Mouse (Mus musculus) forebrain, embryonic 16.5 days (tissue): ENCODE measurements at regions not wholly inside any gene's neighbourhood (a gene's known extent, or its start where the extent isn't known, plus 50 kb on each side); places are given as distances from the start of the nearest gene placed in this dataset.
A peak's percentile ranks its signal among the peaks of the same experiment; 100 is the strongest.

Experiments used
- ATAC-seq: fragments of 200-750 bp; cut with Nextera tagmentation; 2 replicates; pipeline ENCODE4 v1.8.0; 2017; ENCODE audit warnings: mild to moderate bottlenecking, moderate library complexity
- H3K27ac ChIP-seq: fragments of 300-500 bp; sonication (generic); 2 replicates; pipeline ENCODE4 v1.5.1; 2014; ENCODE audit warnings: low read length, control low read depth
- H3K27me3 ChIP-seq: fragments of 300-500 bp; sonication (generic); replicated peaks from 2 replicates; pipeline ENCODE4 v1.6.1; 2014; ENCODE audit warnings: low read length; ENCODE audit not compliant: control insufficient read depth, insufficient read depth
- H3K36me3 ChIP-seq: fragments of 300-500 bp; sonication (generic); 2 replicates; pipeline ENCODE4 v1.6.1; 2014; ENCODE audit not compliant: control insufficient read depth, insufficient read depth
- H3K4me1 ChIP-seq: fragments of 300-500 bp; sonication (generic); replicated peaks from 2 replicates; pipeline ENCODE4 v1.6.1; 2014; ENCODE audit warnings: low read length; ENCODE audit not compliant: control insufficient read depth, insufficient read depth
- H3K4me2 ChIP-seq: fragments of 300-500 bp; sonication (generic); 2 replicates; pipeline ENCODE4 v1.6.1; 2014; ENCODE audit warnings: mild to moderate bottlenecking, low read length, control low read depth
- H3K4me3 ChIP-seq: fragments of 300-500 bp; sonication (generic); replicated peaks from 2 replicates; pipeline ENCODE4 v1.5.1; 2014; ENCODE audit warnings: mild to moderate bottlenecking, low read length, control low read depth
- H3K9ac ChIP-seq: fragments of 300-500 bp; sonication (generic); replicated peaks from 2 replicates; pipeline ENCODE4 v1.6.1; 2014; ENCODE audit warnings: low read depth, low read length, control low read depth
- H3K9me3 ChIP-seq: fragments of 300-500 bp; sonication (generic); 2 replicates; pipeline ENCODE4 v1.6.1; 2016; ENCODE audit warnings: low read length; ENCODE audit not compliant: control insufficient read depth
- WGBS: fragments of 180-500 bp; shearing (Covaris S2); extraction: QIAGEN DNeasy Blood & Tissue Kit; methylation state at CpG from one replicate; pipeline ENCODE4 v1.1.7; 2014; 5-methylcytosine and 5-hydroxymethylcytosine counted together

GRCm38 (mm10) chr16:27586307-27586706, 197.6 kb downstream of the Ccdc50 start:
- Histone ChIP-seq H3K4me1 (no peaks in the 10 kb centered on the region), H3K36me3 (no peaks in the 10 kb centered on the region), H3K4me2 (no peak overlapping the region), H3K27ac (no peak overlapping the region), H3K27me3 (no peaks in the 10 kb centered on the region), H3K9ac (no peak overlapping the region), H3K9me3 (no peaks in the 10 kb centered on the region), H3K4me3 (no peak overlapping the region)
- ATAC-seq, result no peak
- 64% methylated on average over 7 of the region's 7 CpGs for WGBS

DNA sequence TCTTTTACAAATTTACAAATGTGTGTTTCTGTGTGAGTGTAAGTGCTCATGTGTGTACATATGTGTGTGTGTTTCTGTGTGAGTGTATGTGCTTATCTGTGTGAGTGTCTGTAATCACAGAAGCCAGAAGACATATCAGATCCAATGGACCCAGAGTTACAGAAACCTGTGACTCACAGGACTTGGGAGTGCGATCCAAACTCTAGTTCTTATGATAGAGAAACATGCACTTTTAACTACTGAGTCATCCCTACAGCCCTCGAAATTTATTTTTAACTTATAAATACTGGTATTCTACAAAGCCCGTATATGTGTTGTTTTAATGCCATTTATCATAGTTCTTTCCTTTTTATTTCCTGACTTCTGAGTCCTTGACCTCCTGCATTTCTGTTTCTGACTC, 220.7 kb downstream of the Ccdc50 start:
- Histone ChIP-seq H3K27ac (no peak overlapping the region), H3K27me3 (no peaks in the 10 kb centered on the region), H3K4me2 (no peak overlapping the region), H3K4me1 (no peaks in the 10 kb centered on the region), H3K4me3 (no peak overlapping the region), H3K9me3 (no peaks in the 10 kb centered on the region), H3K9ac (no peak overlapping the region), H3K36me3 (no peaks in the 10 kb centered on the region)
- no peak for ATAC-seq
- 93% methylated on average over 3 of the region's 3 CpGs for WGBS

GRCm38 (mm10) chr16:27641306-27641705, 252.6 kb downstream of the Ccdc50 start:
- H3K4me2 ChIP-seq, result no peak overlapping the region
- WGBS, result 48% methylated on average over 2 of the region's 2 CpGs
- H3K4me3 ChIP-seq, result no peak overlapping the region
- no peak overlapping the region for H3K9ac ChIP-seq
- no peaks in the 10 kb centered on the region for H3K9me3 ChIP-seq
- no peak for ATAC-seq
- no peaks in the 10 kb centered on the region for H3K4me1 ChIP-seq
- H3K27me3 ChIP-seq, result no peaks in the 10 kb centered on the region
- no peak overlapping the region for H3K27ac ChIP-seq
- no peaks in the 10 kb centered on the region for H3K36me3 ChIP-seq

DNA sequence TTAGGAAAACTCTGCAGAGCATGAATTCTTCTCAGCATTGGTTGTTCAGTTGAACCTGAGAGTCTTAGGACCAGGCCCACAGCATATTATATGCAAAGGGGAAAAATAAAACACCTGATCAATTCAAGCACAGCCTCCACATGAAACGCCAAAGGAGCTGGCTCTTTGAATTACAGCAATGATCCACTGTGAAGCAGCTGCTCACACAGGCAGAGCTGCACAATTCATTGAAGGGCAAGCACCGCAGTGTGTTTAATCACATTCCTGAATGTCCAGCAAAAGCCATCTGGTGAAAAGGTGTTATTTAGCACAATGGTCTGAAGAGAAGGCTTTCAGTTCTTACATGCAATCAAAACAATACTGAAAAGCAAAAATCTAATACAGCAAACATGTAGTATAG, 289.6 kb downstream of the Ccdc50 start:
- no peaks in the 10 kb centered on the region for H3K4me1 ChIP-seq
- no peak for ATAC-seq

GRCm38 (mm10) chr16:27682926-27683325, 294.3 kb downstream of the Ccdc50 start:
- Histone ChIP-seq H3K4me3 (no peak overlapping the region), H3K4me2 (no peak overlapping the region), H3K36me3 (no peaks in the 10 kb centered on the region), H3K4me1 (no peaks in the 10 kb centered on the region), H3K9ac (no peak overlapping the region), H3K9me3 (no peaks in the 10 kb centered on the region), H3K27me3 (no peaks in the 10 kb centered on the region), H3K27ac (no peak overlapping the region)
- WGBS, result 82% methylated on average over 3 of the region's 3 CpGs
- ATAC-seq, result no peak

More for the DNA sequence above, 289.6 kb downstream of the Ccdc50 start:
- Histone ChIP-seq H3K27ac (no peak overlapping the region), H3K4me3 (no peak overlapping the region), H3K27me3 (no peaks in the 10 kb centered on the region), H3K9ac (no peak overlapping the region), H3K4me2 (no peak overlapping the region), H3K9me3 (no peaks in the 10 kb centered on the region), H3K36me3 (no peaks in the 10 kb centered on the region)
- 24% methylated on average over 2 of the region's 2 CpGs for WGBS

GRCm38 (mm10) chr16:27683826-27684225, 295.2 kb downstream of the Ccdc50 start:
- Histone ChIP-seq H3K9me3 (no peaks in the 10 kb centered on the region), H3K27me3 (no peaks in the 10 kb centered on the region), H3K9ac (no peak overlapping the region), H3K36me3 (no peaks in the 10 kb centered on the region), H3K4me3 (no peak overlapping the region), H3K27ac (no peak overlapping the region), H3K4me1 (no peaks in the 10 kb centered on the region), H3K4me2 (no peak overlapping the region)
- WGBS, result 72% methylated on average over 3 of the region's 3 CpGs
- no peak for ATAC-seq

- Histone ChIP-seq H3K4me1 (no peaks in the 10 kb centered on the region), H3K27me3 (no peaks in the 10 kb centered on the region), H3K9me3 (no peaks in the 10 kb centered on the region), H3K4me3 (no peak overlapping the region), H3K9ac (no peak overlapping the region), H3K4me2 (no peak overlapping the region), H3K27ac (no peak overlapping the region), H3K36me3 (no peaks in the 10 kb centered on the region)
- WGBS, result 75% methylated on average over 5 of the region's 5 CpGs
- no peak for ATAC-seq
Measured at GRCm38 (mm10) chr16:27709946-27710345, 321.3 kb downstream of the Ccdc50 start.

- H3K27ac ChIP-seq, result no peak overlapping the region
- ATAC-seq, result peak; percentile 50
- H3K36me3 ChIP-seq, result no peaks in the 10 kb centered on the region
- H3K4me3 ChIP-seq, result no peak overlapping the region
- H3K9me3 ChIP-seq, result no peaks in the 10 kb centered on the region
- H3K4me1 ChIP-seq, result no peaks in the 10 kb centered on the region
- H3K4me2 ChIP-seq, result no peak overlapping the region
- H3K27me3 ChIP-seq, result no peaks in the 10 kb centered on the region
- no peak overlapping the region for H3K9ac ChIP-seq
- 86% methylated on average over 2 of the region's 2 CpGs for WGBS
Measured at GRCm38 (mm10) chr16:27723445-27723844, 334.8 kb downstream of the Ccdc50 start.
